Mouse (Mus musculus) C2C12 (cell line): Measurements from ENCODE around the gene 2700049A03Rik. TPM values are rescaled to one million over a fixed set of nuclear protein-coding genes. Genes with fewer than 3 reads are reported as not detected.

Source experiments
- H3K27me3 ChIP-seq: one replicate; pipeline ENCODE4 v1.6.1; 2011; ENCODE audit not compliant: control insufficient read depth, insufficient read depth, insufficient read length
- H3K36me3 ChIP-seq: one replicate; pipeline ENCODE4 v1.6.1; 2011; ENCODE audit not compliant: control insufficient read depth, insufficient read depth
- H3K4me3 ChIP-seq: one replicate; pipeline ENCODE4 v1.5.1; 2011; ENCODE audit warnings: mild to moderate bottlenecking, control low read depth; ENCODE audit not compliant: poor library complexity, insufficient read depth, severe bottlenecking
- H3K79me2 ChIP-seq: one replicate; pipeline ENCODE4 v1.6.1; 2011; ENCODE audit not compliant: control insufficient read depth, insufficient read depth
- H3K79me3 ChIP-seq: one replicate; pipeline ENCODE4 v1.6.1; 2011; ENCODE audit warnings: low read depth, control low read depth
- H3ac ChIP-seq: one replicate; pipeline ENCODE3; 2011; ENCODE audit warnings: low read depth; ENCODE audit not compliant: control insufficient read depth, insufficient read length
- CEBPB ChIP-seq: IDR thresholded peaks from one replicate; pipeline ENCODE4 v1.6.1; 2011; ENCODE audit warnings: low read depth, mild to moderate bottlenecking, control low read depth, moderate library complexity
- CTCF ChIP-seq: IDR thresholded peaks from one replicate; pipeline ENCODE4 v1.5.1; 2011; ENCODE audit not compliant: control insufficient read depth, insufficient read depth, insufficient read length
- FOSL1 ChIP-seq: IDR thresholded peaks from one replicate; pipeline ENCODE4 v1.8.0; 2011; ENCODE audit warnings: mild to moderate bottlenecking, low read length; ENCODE audit not compliant: poor library complexity, insufficient read depth, severe bottlenecking
- MAX ChIP-seq: IDR thresholded peaks from one replicate; pipeline ENCODE4 v1.6.1; 2011; ENCODE audit warnings: mild to moderate bottlenecking, control low read depth
- MYOD1 ChIP-seq: IDR thresholded peaks from one replicate; pipeline ENCODE4 v1.6.1; 2011; ENCODE audit warnings: low read depth; ENCODE audit not compliant: control insufficient read depth, insufficient read length
- MYOG ChIP-seq: IDR thresholded peaks from one replicate; pipeline ENCODE4 v1.6.1; 2011; ENCODE audit not compliant: control insufficient read depth, insufficient read length; ENCODE audit errors: extremely low read depth
- USF1 ChIP-seq: IDR thresholded peaks from one replicate; pipeline ENCODE4 v1.6.1; 2011; ENCODE audit warnings: low read depth, mild to moderate bottlenecking, control low read depth, moderate library complexity
- polyA plus RNA-seq: library from polyadenylated mRNA; unstranded; fragments of >200 nt; fragmentation: generic; extraction: Trizol; gene quantifications from one replicate; pipeline ENCODE4 v1.2.1, GENCODE M21; 2012; ENCODE audit warnings: missing spikeins

2700049A03Rik gene
- polyA plus RNA-seq, 1 experiment = 3.0 TPM

DNA sequence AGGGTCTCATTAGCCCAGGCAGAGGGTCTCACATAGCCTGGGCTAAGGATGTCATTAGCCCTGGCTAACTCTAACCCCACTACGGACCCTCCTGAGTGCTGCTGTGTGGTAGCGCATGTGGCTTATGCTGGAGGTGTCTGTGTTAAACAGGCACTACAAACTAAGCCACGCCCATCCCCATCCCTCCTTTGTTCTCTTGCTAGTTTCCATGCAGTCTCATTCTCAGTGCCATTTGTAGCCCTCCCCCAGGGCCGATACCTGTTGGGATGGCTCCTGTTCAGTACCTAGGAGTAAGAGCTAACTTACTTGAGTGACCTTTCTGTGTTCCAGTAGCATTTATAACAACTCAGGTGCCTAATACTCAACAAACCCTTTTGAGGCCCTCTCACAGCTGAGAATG, 100.4 kb downstream of the 2700049A03Rik start:
- TF ChIP-seq MAX (no peak), MYOG (no peak), MYOD1 (no peak), FOSL1 (no peak), USF1 (no peak), CEBPB (no peak), CTCF (no peak)

DNA sequence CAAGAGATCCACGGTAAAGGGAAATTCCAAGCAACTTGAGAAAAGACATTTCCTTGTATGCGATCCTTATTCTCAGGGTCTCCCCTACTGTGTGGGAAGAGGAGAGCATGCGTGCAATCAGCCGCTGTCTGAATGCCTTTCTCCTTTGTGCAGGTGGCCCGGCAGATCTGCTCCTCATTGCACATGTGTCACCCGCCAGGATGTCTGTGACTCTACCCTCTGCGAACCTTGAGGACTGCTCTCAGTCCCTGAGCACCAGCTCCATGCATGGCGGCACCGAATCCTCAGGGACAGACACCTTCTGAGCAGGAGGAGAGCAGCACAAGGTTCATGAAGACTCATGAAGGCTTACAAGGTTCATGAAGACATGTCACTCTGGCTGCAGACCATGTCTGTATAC, 106.1 kb downstream of the 2700049A03Rik start:
- H3K36me3 ChIP-seq = no peaks in the 10 kb centered on the region

More for the DNA sequence above, 100.4 kb downstream of the 2700049A03Rik start:
- Histone ChIP-seq H3K27me3 (no peaks in the 10 kb centered on the region), H3ac (no peak overlapping the region), H3K36me3 (no peaks in the 10 kb centered on the region), H3K79me3 (no peaks in the 10 kb centered on the region), H3K79me2 (no peaks in the 10 kb centered on the region), H3K4me3 (no peak overlapping the region)

DNA sequence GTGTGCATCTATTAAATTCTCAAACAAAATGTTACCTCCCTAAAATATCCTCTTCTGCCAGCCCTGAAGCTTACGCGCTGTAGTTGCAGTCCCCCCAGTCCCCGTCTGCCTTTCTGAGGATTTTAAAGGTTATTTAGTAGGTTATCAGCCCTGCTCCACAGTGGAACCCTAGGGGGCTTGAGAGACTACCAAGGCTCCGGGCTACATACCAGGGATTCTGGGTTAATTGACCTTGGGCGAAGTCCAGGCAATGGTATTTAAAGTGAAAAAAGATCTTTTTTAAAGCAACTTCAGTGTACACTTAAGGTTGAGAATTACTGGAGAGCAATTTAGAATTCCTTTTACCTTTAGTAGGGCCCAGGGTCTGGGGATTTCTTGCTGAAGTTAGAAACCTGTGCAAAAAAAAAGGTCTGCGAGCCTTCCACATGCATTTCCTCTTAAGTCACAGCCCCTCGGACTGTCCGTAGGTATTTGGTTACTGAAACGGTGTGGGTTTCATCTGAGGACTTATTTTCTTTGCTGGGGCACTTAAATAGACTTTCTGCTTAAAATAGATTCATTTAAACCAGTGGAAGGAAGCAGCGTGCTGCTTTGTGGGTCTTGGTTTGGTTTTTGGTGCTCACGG, 108.2 kb downstream of the 2700049A03Rik start:
- Histone ChIP-seq H3K27me3 (no peaks in the 10 kb centered on the region), H3K36me3 (no peaks in the 10 kb centered on the region), H3K79me2 (no peaks in the 10 kb centered on the region), H3K4me3 (no peak overlapping the region), H3ac (no peak overlapping the region), H3K79me3 (no peaks in the 10 kb centered on the region)
- TF ChIP-seq FOSL1 (no peak), USF1 (no peak), MAX (no peak), MYOG (no peak), CTCF (no peak), CEBPB (no peak)

More for the DNA sequence above, 106.1 kb downstream of the 2700049A03Rik start:
- Histone ChIP-seq H3K4me3 (no peak overlapping the region), H3K27me3 (no peaks in the 10 kb centered on the region), H3K79me2 (no peaks in the 10 kb centered on the region), H3K79me3 (no peaks in the 10 kb centered on the region), H3ac (no peak overlapping the region)
- TF ChIP-seq CTCF = no peak
- no peak for TF ChIP-seq MAX
- no peak for TF ChIP-seq MYOD1
- TF ChIP-seq MYOG = no peak
- TF ChIP-seq USF1 = no peak
- TF ChIP-seq CEBPB = no peak
- TF ChIP-seq FOSL1 = no peak

DNA sequence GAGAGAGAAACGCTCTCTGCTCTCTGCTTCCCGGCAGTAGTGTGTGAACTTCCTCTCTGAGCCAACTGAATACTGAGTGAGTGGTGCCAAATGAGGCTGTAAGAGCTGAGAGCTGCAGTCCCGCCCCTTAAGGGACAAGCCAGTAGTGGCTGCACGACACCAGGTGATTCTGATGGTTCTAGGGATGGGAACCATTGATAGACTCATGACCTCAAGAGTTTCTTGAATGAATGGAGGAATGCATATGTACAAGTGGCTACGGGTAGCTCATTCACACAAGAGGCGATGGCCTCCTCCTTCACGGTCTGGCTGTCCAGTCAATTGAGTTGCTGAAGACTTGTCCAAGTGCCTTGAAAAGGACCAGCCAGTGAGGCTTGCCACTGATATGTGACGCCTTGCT, 110.5 kb downstream of the 2700049A03Rik start:
- no peaks in the 10 kb centered on the region for H3K27me3 ChIP-seq
- no peak for TF ChIP-seq CEBPB
- TF ChIP-seq MYOD1 = no peak

DNA sequence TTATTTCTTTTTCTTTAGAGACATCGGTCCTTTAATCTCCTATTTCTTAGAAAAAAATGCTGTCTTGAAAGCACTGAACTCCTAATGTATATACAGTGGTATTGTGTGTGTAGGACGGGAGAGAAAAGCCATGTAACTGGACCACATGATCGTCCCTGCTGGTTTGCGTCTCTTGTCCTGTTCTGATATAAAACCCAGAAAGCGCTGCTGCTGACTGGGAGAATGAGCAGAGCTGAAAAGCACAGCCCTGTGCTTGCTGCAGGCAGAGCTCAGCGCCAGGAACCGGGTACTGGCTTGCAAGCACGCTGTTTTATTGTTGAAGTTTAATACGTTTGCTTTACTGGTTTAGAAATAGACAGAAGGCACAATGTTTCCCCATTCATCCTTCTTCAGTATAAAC, 112.7 kb downstream of the 2700049A03Rik start:
- H3K79me2 ChIP-seq = no peaks in the 10 kb centered on the region
- H3K27me3 ChIP-seq = no peaks in the 10 kb centered on the region
- H3K36me3 ChIP-seq = no peaks in the 10 kb centered on the region
- H3K4me3 ChIP-seq = no peak overlapping the region
- H3ac ChIP-seq = no peak overlapping the region
- no peak for TF ChIP-seq CEBPB
- no peak for TF ChIP-seq MYOD1
- TF ChIP-seq CTCF = no peak
- no peak for TF ChIP-seq FOSL1
- TF ChIP-seq MYOG = no peak
- TF ChIP-seq USF1 = no peak
- TF ChIP-seq MAX = no peak
- H3K79me3 ChIP-seq = no peaks in the 10 kb centered on the region

More for the DNA sequence above, 110.5 kb downstream of the 2700049A03Rik start:
- H3K79me2 ChIP-seq = no peaks in the 10 kb centered on the region
- H3K4me3 ChIP-seq = no peak overlapping the region
- no peak overlapping the region for H3ac ChIP-seq
- H3K36me3 ChIP-seq = no peaks in the 10 kb centered on the region
- no peaks in the 10 kb centered on the region for H3K79me3 ChIP-seq

DNA sequence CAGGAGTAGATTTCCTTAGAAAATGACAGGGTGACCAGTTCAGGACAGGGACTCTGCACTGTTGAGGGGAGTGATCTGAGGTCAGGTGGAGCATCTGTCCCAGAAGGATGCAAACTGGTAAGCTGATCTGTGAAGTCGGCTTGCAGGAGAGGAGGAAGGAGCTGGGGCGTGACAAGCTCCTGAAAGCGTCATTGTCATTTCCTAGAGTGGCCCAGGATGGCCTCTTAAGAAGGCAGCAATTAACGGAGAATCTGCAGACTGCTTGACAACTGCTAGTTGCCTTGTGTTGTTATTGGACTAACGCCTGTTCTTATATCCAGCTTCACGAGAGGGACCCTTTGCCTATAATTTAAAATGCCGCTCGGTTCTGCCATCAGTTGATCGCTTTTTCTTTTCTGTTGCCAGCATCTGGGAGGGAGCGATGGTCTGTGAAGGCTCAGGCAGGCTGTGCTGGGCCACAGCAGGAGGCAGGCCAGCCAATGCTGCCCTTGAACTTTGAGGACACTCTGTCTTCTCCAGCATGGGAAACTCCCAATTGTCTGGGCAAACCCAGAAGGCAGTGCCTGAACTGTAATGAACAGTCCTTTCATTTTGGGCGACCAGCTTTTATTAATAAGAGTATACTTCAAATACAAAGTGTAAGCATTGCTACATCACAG, 116.0 kb downstream of the 2700049A03Rik start:
- H3K27me3 ChIP-seq = no peaks in the 10 kb centered on the region

More for the DNA sequence above, 116.0 kb downstream of the 2700049A03Rik start:
- Histone ChIP-seq H3K36me3 (no peaks in the 10 kb centered on the region), H3K79me2 (no peaks in the 10 kb centered on the region), H3K79me3 (no peaks in the 10 kb centered on the region), H3ac (no peak overlapping the region), H3K4me3 (no peak overlapping the region)
- TF ChIP-seq USF1 = no peak
- TF ChIP-seq CTCF = no peak
- TF ChIP-seq MYOG = no peak
- no peak for TF ChIP-seq MAX
- no peak for TF ChIP-seq FOSL1
- TF ChIP-seq MYOD1 = no peak
- TF ChIP-seq CEBPB = no peak
